Mouse (Mus musculus) embryonic facial prominence, embryonic 11.5 days (tissue): ENCODE measurements around the gene Sox11. TPM values are rescaled to one million over a fixed set of nuclear protein-coding genes. Genes with fewer than 3 reads are reported as not detected.

Source experiments
- ATAC-seq: fragments of 200-750 bp; cut with Nextera tagmentation; replicated peaks from 2 replicates; pipeline ENCODE4 v1.8.0; 2017; ENCODE audit warnings: low read depth; ENCODE audit not compliant: insufficient number of reproducible peaks, low FRiP score, low TSS enrichment
- DNase-seq: peaks from one replicate; pipeline ENCODE4 v3.0.0-alpha.2; 2015; ENCODE audit warnings: low spot score
- H3K27ac ChIP-seq: fragments of 300-500 bp; sonication (generic); replicated peaks from 2 replicates; pipeline ENCODE4 v1.5.1; 2014; ENCODE audit warnings: mild to moderate bottlenecking, low read depth, low read length, control low read depth
- H3K27me3 ChIP-seq: fragments of 300-500 bp; sonication (generic); 2 replicates; pipeline ENCODE4 v1.6.1; 2014; ENCODE audit warnings: mild to moderate bottlenecking, low read length, moderate library complexity, mixed read lengths; ENCODE audit not compliant: control insufficient read depth, insufficient read depth
- H3K36me3 ChIP-seq: fragments of 300-500 bp; sonication (generic); replicated peaks from 2 replicates; pipeline ENCODE4 v1.6.1; 2014; ENCODE audit warnings: low read depth, mild to moderate bottlenecking, low read length, moderate library complexity, mixed read lengths; ENCODE audit not compliant: control insufficient read depth, insufficient read depth
- H3K4me1 ChIP-seq: fragments of 300-500 bp; sonication (generic); 2 replicates; pipeline ENCODE4 v1.6.1; 2014; ENCODE audit warnings: low read length, mixed read lengths; ENCODE audit not compliant: control insufficient read depth, insufficient read depth
- H3K4me2 ChIP-seq: fragments of 300-500 bp; sonication (generic); 2 replicates; pipeline ENCODE4 v1.6.1; 2014; ENCODE audit warnings: low read depth, mild to moderate bottlenecking, control low read depth, low read length, moderate library complexity
- H3K4me3 ChIP-seq: fragments of 300-500 bp; sonication (generic); 2 replicates; pipeline ENCODE4 v1.5.1; 2014; ENCODE audit warnings: low read depth, low read length, control low read depth
- H3K9ac ChIP-seq: fragments of 300-500 bp; sonication (generic); replicated peaks from 2 replicates; pipeline ENCODE4 v1.6.1; 2014; ENCODE audit warnings: mild to moderate bottlenecking, control low read depth, low read length
- H3K9me3 ChIP-seq: fragments of 300-500 bp; sonication (generic); replicated peaks from 2 replicates; pipeline ENCODE4 v1.6.1; 2016; ENCODE audit warnings: mild to moderate bottlenecking, low read length, inconsistent platforms, mixed read lengths; ENCODE audit not compliant: control insufficient read depth
- WGBS: fragments of 180-500 bp; shearing (Covaris S2); extraction: QIAGEN DNeasy Blood & Tissue Kit; methylation state at CpG from one replicate; pipeline ENCODE4 v1.1.7; 2014; 5-methylcytosine and 5-hydroxymethylcytosine counted together
- polyA plus RNA-seq: library from polyadenylated mRNA; unstranded; fragments of >200 nt; fragmentation: Nextera tagmentation; extraction: Ambion mirVana; gene quantifications from 2 replicates; pipeline ENCODE4 v1.2.1, GENCODE M21; 2014

Gene Sox11
- polyA plus RNA-seq, 1 experiment from 2014 or later = 508 TPM

- no peak for ATAC-seq
- no peak overlapping the region for H3K4me2 ChIP-seq
Measured at GRCm38 (mm10) chr12:27363840-27364640, 21.7 kb upstream of the Sox11 start.

DNA sequence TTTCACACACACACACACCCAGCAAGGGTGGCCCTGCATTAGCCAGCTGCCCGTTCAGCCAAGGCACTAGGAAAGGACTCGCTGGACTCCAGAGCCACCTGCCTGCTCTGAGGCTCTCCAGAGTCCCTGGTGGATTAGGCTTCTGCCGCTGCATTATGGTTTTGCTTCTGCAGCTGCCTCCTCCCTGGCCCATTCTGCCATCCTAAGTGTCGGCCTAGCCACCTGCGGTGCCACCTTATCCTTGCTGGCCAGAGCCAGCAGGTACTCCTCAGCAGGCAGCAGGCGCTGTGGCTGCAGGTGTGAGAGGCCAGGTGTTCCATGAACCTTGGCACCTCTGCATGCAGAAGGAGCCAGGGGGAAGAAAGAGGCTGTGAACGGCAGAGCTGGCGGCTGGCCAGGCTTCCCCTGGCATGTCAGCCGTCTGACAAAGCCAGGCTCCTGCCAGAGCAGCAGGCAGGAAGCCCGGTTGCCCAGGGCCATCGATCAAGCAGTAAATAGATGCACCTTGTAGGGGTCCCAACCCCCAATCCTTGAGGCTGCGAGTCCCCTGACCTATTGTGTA is 14.8 kb upstream of the Sox11 start:
- 27% methylated on average over 12 of the region's 12 CpGs for WGBS
- no peaks in the 10 kb centered on the region for H3K27me3 ChIP-seq
- H3K4me3 ChIP-seq = no peak overlapping the region
- H3K4me2 ChIP-seq = no peak overlapping the region
- H3K36me3 ChIP-seq = no peaks in the 10 kb centered on the region
- no peaks in the 10 kb centered on the region for H3K9me3 ChIP-seq
- ATAC-seq (no peak), DNase-seq (no peak)
- H3K27ac ChIP-seq = no peak overlapping the region
- no peaks in the 10 kb centered on the region for H3K4me1 ChIP-seq
- no peak overlapping the region for H3K9ac ChIP-seq

More at GRCm38 (mm10) chr12:27363840-27364640, 21.7 kb upstream of the Sox11 start:
- Histone ChIP-seq H3K9ac (no peak overlapping the region), H3K27ac (no peak overlapping the region), H3K27me3 (no peaks in the 10 kb centered on the region), H3K36me3 (no peaks in the 10 kb centered on the region), H3K4me1 (no peaks in the 10 kb centered on the region; the same call in 1 of the 2 replicates), H3K9me3 (no peaks in the 10 kb centered on the region), H3K4me3 (no peak overlapping the region)
- no peak for DNase-seq
- WGBS = 87% methylated on average over 16 of the region's 16 CpGs

GRCm38 (mm10) chr12:27356571-27356970 is 14.2 kb upstream of the Sox11 start:
- H3K4me2 ChIP-seq = no peak overlapping the region
- 75% methylated on average over 5 of the region's 5 CpGs for WGBS
- no peaks in the 10 kb centered on the region for H3K9me3 ChIP-seq
- H3K4me3 ChIP-seq = no peak overlapping the region
- ATAC-seq (no peak), DNase-seq (no peak)
- no peaks in the 10 kb centered on the region for H3K4me1 ChIP-seq
- H3K36me3 ChIP-seq = no peaks in the 10 kb centered on the region
- no peak overlapping the region for H3K27ac ChIP-seq
- H3K27me3 ChIP-seq = no peaks in the 10 kb centered on the region
- no peak overlapping the region for H3K9ac ChIP-seq

- peak overlapping the region; percentile 68 for H3K4me3 ChIP-seq
Measured at GRCm38 (mm10) chr12:27343606-27344410, 1.4 kb upstream of the Sox11 start.

DNA sequence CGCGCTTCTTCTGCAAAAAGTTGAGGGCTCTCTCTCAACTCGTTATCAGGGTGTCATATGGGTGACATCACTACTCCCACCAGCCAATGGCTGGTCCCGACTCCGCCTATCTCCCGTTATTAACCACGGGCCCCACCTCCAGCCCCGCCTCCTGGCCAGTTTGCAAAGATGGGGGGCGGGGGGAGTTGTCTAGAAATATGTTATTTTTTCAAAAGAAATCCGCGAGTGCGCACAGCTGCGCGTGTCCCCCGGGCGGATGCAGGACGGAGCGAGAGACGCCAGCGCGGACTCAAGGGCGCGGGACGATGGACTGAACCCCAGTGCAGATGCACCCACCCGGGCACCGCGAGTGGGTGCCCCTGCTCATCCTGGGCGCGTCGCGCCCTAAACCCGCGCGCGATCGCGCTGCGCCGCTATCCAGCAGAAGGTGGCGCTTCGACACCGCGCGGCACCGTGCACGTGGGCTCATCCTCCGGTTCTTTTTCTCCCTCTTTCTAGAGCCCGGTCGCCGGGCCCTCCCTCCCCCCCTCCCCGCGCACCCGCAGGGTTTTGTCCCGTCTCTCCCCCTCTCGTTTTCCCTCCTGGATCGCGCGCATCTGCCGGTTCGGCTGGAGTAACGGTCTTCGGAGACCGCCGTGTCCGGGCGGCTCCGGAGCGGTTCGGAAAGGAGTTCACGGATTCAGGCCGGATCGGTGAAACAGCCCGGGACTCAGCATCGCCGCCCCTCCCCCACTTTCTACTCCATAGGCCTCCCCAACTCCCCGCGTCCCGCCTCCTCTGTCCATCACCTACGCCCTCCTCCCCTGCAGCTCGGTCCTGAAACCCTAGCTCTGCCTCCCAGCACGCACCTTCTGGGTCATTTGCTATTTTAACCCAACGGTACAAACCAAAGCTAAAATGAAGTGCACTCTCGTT is 574 bp upstream of the Sox11 start:
- Histone ChIP-seq H3K27me3 (no peaks in the 10 kb centered on the region), H3K9ac (peak overlapping the region; percentile 89), H3K4me1 (no peaks in the 10 kb centered on the region), H3K4me3 (peak overlapping the region; percentile 68), H3K36me3 (no peaks in the 10 kb centered on the region), H3K4me2 (peak overlapping the region; percentile 78), H3K27ac (peak overlapping the region; percentile 97), H3K9me3 (no peaks in the 10 kb centered on the region)
- DNase-seq (peak; percentile 99), ATAC-seq (peak; percentile 90)
- under 1% methylated on average over 65 of the region's 83 CpGs for WGBS

More at GRCm38 (mm10) chr12:27343606-27344410, 1.4 kb upstream of the Sox11 start:
- no peaks in the 10 kb centered on the region for H3K36me3 ChIP-seq
- 3% methylated on average over 17 of the region's 17 CpGs for WGBS
- no peak for DNase-seq
- no peaks in the 10 kb centered on the region for H3K27me3 ChIP-seq
- ATAC-seq = no peak
- H3K9me3 ChIP-seq = no peaks in the 10 kb centered on the region
- no peaks in the 10 kb centered on the region for H3K4me1 ChIP-seq
- H3K4me2 ChIP-seq = peak overlapping the region; percentile 78
- H3K9ac ChIP-seq = peak overlapping the region; percentile 79
- peak overlapping the region; percentile 96 for H3K27ac ChIP-seq

DNA sequence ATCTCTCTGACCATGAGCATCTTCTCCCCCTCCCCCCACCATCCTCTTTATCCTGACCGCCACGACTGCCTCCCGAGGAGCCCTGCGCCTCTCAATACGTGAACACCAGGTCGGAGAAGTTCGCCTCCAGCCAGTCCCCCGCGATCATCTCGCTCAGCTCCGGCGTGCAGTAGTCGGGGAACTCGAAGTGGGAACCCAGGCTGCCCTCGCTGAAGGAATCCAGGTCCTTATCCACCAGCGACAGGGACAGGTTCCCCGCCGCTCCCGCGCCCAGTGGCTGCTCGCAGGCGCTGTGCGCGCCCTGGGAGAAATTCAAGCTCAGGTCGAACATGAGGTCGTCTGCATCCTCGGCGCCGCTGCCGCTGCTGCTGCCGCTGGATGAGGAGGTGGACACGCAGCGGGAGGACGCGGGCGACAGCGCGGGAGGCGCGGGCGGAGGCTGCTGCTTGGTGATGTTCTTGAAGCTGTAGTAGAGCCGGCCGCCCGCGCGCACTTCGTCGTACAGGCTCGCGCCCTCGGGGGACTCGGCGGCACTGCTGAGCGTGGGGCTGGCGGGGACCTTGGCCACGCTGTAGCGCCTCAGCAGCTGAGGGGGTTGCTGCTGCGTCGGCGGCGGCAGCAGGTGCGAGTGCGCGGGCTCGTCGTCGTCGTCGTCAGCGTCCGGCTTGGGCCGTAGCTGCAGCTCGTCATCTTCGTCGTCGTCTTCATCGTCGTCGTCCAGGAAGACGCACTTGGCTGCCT is 1.1 kb downstream of the Sox11 start:
- Histone ChIP-seq H3K9me3 (no peaks in the 10 kb centered on the region), H3K27ac (peak overlapping the region; percentile 97), H3K4me3 (peak overlapping the region; percentile 68), H3K9ac (peak overlapping the region; percentile 89), H3K4me1 (no peaks in the 10 kb centered on the region), H3K36me3 (no peaks in the 10 kb centered on the region), H3K4me2 (peak overlapping the region; percentile 10), H3K27me3 (no peaks in the 10 kb centered on the region)
- DNase-seq (peak; percentile 69), ATAC-seq (no peak)
- WGBS = under 1% methylated on average over 69 of the region's 80 CpGs
